Comparison of ENCODE assay signal across 8 mouse cellular contexts in genomic region chr1:133069275-133070120, GRCm38 (mm10). TPM values are rescaled to one million over a fixed set of nuclear protein-coding genes. Genes with fewer than 3 reads are reported as not detected.
A peak's percentile ranks its signal among the peaks of the same experiment; 100 is the strongest.
DNase-seq lines count a peak whose midpoint lies in the region; ATAC-seq and TF ChIP-seq lines count a peak whose summit lies in the region.

No protein-coding gene starts in this region.

- no peak overlapping the region for H3K4me3 ChIP-seq in intestine, embryonic 16.5 days (ENCODE audit: low read length)
- H3K4me3 ChIP-seq in stomach, postnatal 0 days (ENCODE audit: low read depth, low read length): no peak overlapping the region

- peak; percentile 96 for DNase-seq in heart, adult 11 months
- DNase-seq in heart, adult 8-10 months (ENCODE audit: low spot score): no peak
- DNase-seq in urinary bladder, postnatal 14 days (ENCODE audit: low spot score): peak; percentile 46
- DNase-seq in urinary bladder, adult 2 months (ENCODE audit: low spot score): no peak
- DNase-seq in stomach, postnatal 0 days (ENCODE audit: low spot score): peak; percentile 47
- DNase-seq in urinary bladder, postnatal 25 days (ENCODE audit: low spot score): no peak
- no peak for DNase-seq in adrenal gland, adult 8-10 months

- H3K36me3 ChIP-seq in intestine, embryonic 16.5 days (ENCODE audit: control insufficient read depth, insufficient read depth, low read length): no peaks in the 10 kb centered on the region
- H3K36me3 ChIP-seq in stomach, postnatal 0 days (ENCODE audit: control insufficient read depth, insufficient read depth, low read length): peaks cover 14% of the 10 kb centered on the region

- H3K9ac ChIP-seq in intestine, embryonic 16.5 days (ENCODE audit: low read depth, low read length): peak overlapping the region; percentile 23; the same call in 1 of the 2 replicates
- H3K9ac ChIP-seq in stomach, postnatal 0 days (ENCODE audit: low read length): peak overlapping the region; percentile 9; the same call in 1 of the 2 replicates

- no peak for TF ChIP-seq CTCF in stomach, postnatal 0 days (IDR thresholded peaks at IDR 0.05; ENCODE audit: low read depth)

- peaks cover 34% of the 10 kb centered on the region for H3K4me1 ChIP-seq in intestine, embryonic 16.5 days (ENCODE audit: control insufficient read depth, insufficient read depth, low read length)
- peaks cover 6% of the 10 kb centered on the region for H3K4me1 ChIP-seq in stomach, postnatal 0 days (replicated peaks; ENCODE audit: control insufficient read depth, insufficient read depth)

- no peak for ATAC-seq in intestine, embryonic 16.5 days
- ATAC-seq in stomach, postnatal 0 days (ENCODE audit: low FRiP score, low TSS enrichment): peak; percentile 11; the same call in 1 of the 2 replicates

- 64% methylated on average over 12 of the region's 12 CpGs for WGBS in intestine, embryonic 16.5 days
- 57% methylated on average over 12 of the region's 12 CpGs for WGBS in stomach, postnatal 0 days

- no peaks in the 10 kb centered on the region for H3K9me3 ChIP-seq in intestine, embryonic 16.5 days (ENCODE audit: control insufficient read depth, low read length)
- no peaks in the 10 kb centered on the region for H3K9me3 ChIP-seq in stomach, postnatal 0 days (ENCODE audit: control insufficient read depth, low read length)

- no peaks in the 10 kb centered on the region for H3K27me3 ChIP-seq in intestine, embryonic 16.5 days (replicated peaks; ENCODE audit: control insufficient read depth, insufficient read depth, low read length)
- H3K27me3 ChIP-seq in stomach, postnatal 0 days (ENCODE audit: control insufficient read depth, insufficient read depth, low read length): no peaks in the 10 kb centered on the region

- peak overlapping the region; percentile 55 for H3K27ac ChIP-seq in intestine, embryonic 16.5 days (ENCODE audit: low read length)
- peak overlapping the region; percentile 82 for H3K27ac ChIP-seq in stomach, postnatal 0 days (replicated peaks)

- H3K4me2 ChIP-seq in intestine, embryonic 16.5 days (ENCODE audit: low read depth, low read length): no peak overlapping the region
- H3K4me2 ChIP-seq in stomach, postnatal 0 days (replicated peaks; ENCODE audit: low read depth): no peak overlapping the region

- no peak for TF ChIP-seq EP300 in stomach, postnatal 0 days (optimal IDR thresholded peaks at IDR 0.05)

RNA-seq across cellular contexts. Expression of gene Pik3c2b, which starts 24.0 kb away (rescaled TPM):
- total RNA-seq in heart, adult 8-10 months (2022): 10 to 100 TPM; 19.2 to 20.8 (median 19.9) TPM
- 11.6 and 13.1 TPM in 2 replicates for polyA plus RNA-seq in urinary bladder, adult 2 months (2012; rRNA removed)
- 5.2 and 5.3 TPM in 2 replicates for polyA plus RNA-seq in intestine, embryonic 16.5 days (2015; fragmentation: Nextera tagmentation; extraction: Ambion mirVana)
- 4.2 and 4.7 TPM in 2 replicates for polyA plus RNA-seq in stomach, postnatal 0 days (2015; fragmentation: Nextera tagmentation; extraction: Ambion mirVana)
- total RNA-seq in adrenal gland, adult 8-10 months (2022): 10 to 100 TPM in 2 of 4 experiments, 1 to 10 TPM in 2; 6.1 to 12.5 (median 8.5) TPM

RNA-seq across cellular contexts. Expression of gene Mdm4, which starts 39.1 kb away (rescaled TPM):
- total RNA-seq in heart, adult 8-10 months (2022): 10 to 100 TPM; 19.5 to 30.7 (median 22.6) TPM
- 80.1 and 92.2 TPM in 2 replicates for polyA plus RNA-seq in urinary bladder, adult 2 months (2012; rRNA removed)
- 19.1 and 24.1 TPM in 2 replicates for polyA plus RNA-seq in intestine, embryonic 16.5 days (2015; fragmentation: Nextera tagmentation; extraction: Ambion mirVana)
- 11.1 and 11.3 TPM in 2 replicates for polyA plus RNA-seq in stomach, postnatal 0 days (2015; fragmentation: Nextera tagmentation; extraction: Ambion mirVana)
- 100 to 1,000 TPM in 2 of 4 experiments, 10 to 100 TPM in 2; 58.6 to 172 (median 91.8) TPM for total RNA-seq in adrenal gland, adult 8-10 months (2022)

Comparison
In these comparisons a context has a peak if more than half of its experiments do, and no peak if none do; other contexts are left out.
1. DNase-seq: peak in heart, adult 11 months (single experiment), urinary bladder, postnatal 14 days (single experiment) and stomach, postnatal 0 days (single experiment); none in heart, adult 8-10 months (single experiment), urinary bladder, adult 2 months (single experiment), urinary bladder, postnatal 25 days (single experiment) and adrenal gland, adult 8-10 months (single experiment).